Mouse (Mus musculus) stomach, postnatal 0 days (tissue): ENCODE measurements at regions not wholly inside any gene's neighbourhood (a gene's known extent, or its start where the extent isn't known, plus 50 kb on each side); places are given as distances from the start of the nearest gene placed in this dataset.

Experiments used
- ATAC-seq: fragments of 200-750 bp; cut with Nextera tagmentation; 2 replicates; pipeline ENCODE4 v1.8.0; 2017; ENCODE audit not compliant: low FRiP score, low TSS enrichment
- DNase-seq: peaks from one replicate; pipeline ENCODE4 v3.0.0-alpha.2; 2016; ENCODE audit warnings: low spot score
- H3K27ac ChIP-seq: fragments of 300-500 bp; sonication (generic); replicated peaks from 2 replicates; pipeline ENCODE4 v1.5.1; 2014; ENCODE audit warnings: mild to moderate bottlenecking, control low read depth
- H3K27me3 ChIP-seq: fragments of 300-500 bp; sonication (generic); 2 replicates; pipeline ENCODE4 v1.6.1; 2014; ENCODE audit warnings: low read length; ENCODE audit not compliant: control insufficient read depth, insufficient read depth
- H3K36me3 ChIP-seq: fragments of 300-500 bp; sonication (generic); 2 replicates; pipeline ENCODE4 v1.6.1; 2014; ENCODE audit warnings: low read length, mixed read lengths; ENCODE audit not compliant: control insufficient read depth, insufficient read depth
- H3K4me1 ChIP-seq: fragments of 300-500 bp; sonication (generic); replicated peaks from 2 replicates; pipeline ENCODE4 v1.6.1; 2014; ENCODE audit warnings: antibody characterized with exemption; ENCODE audit not compliant: control insufficient read depth, insufficient read depth
- H3K4me2 ChIP-seq: fragments of 300-500 bp; sonication (generic); replicated peaks from 2 replicates; pipeline ENCODE4 v1.6.1; 2014; ENCODE audit warnings: low read depth, mild to moderate bottlenecking, control low read depth, moderate library complexity
- H3K4me3 ChIP-seq: fragments of 300-500 bp; sonication (generic); 2 replicates; pipeline ENCODE4 v1.5.1; 2014; ENCODE audit warnings: low read depth, low read length, control low read depth
- H3K9ac ChIP-seq: fragments of 300-500 bp; sonication (generic); 2 replicates; pipeline ENCODE4 v1.6.1; 2014; ENCODE audit warnings: mild to moderate bottlenecking, low read length, control low read depth, mixed read lengths
- H3K9me3 ChIP-seq: fragments of 300-500 bp; sonication (generic); 2 replicates; pipeline ENCODE4 v1.6.1; 2016; ENCODE audit warnings: low read length; ENCODE audit not compliant: control insufficient read depth
- CTCF ChIP-seq: IDR thresholded peaks from 2 replicates; pipeline ENCODE4 v1.5.1; 2016; ENCODE audit warnings: antibody characterized with exemption, low read depth, mild to moderate bottlenecking, moderate library complexity
- EP300 ChIP-seq: optimal IDR thresholded peaks from 2 replicates; pipeline ENCODE3; 2016; ENCODE audit warnings: antibody characterized with exemption
- WGBS: fragments of 180-500 bp; shearing (Covaris S2); extraction: QIAGEN DNeasy Blood & Tissue Kit; methylation state at CpG from one replicate; pipeline ENCODE4 v1.1.7; 2014; 5-methylcytosine and 5-hydroxymethylcytosine counted together

DNA sequence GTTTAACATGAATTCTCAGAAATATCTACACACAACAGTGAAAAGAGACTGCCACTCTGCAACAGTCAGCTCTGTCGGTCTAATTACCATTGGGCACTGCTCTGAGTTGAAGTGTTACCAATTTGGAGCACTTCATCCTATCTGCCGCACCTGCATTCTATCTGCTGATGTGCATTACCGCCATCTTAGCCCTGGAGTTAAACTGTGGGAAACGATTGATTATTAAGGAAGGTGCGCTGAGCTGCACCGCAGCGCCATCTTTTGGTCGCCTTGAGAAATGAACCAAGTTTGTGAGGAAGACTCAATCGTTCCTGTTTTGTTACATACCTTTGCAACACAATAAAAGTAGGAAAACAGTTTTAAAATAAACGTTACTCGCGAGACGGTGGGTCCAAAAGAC lies 110.5 kb downstream of the Rergl start:
- Histone ChIP-seq H3K36me3 (no peaks in the 10 kb centered on the region), H3K4me1 (no peaks in the 10 kb centered on the region), H3K27me3 (no peaks in the 10 kb centered on the region), H3K4me2 (no peak overlapping the region), H3K27ac (no peak overlapping the region), H3K9ac (no peak overlapping the region), H3K9me3 (no peaks in the 10 kb centered on the region), H3K4me3 (no peak overlapping the region)
- 3% methylated on average over 13 of the region's 13 CpGs for WGBS
- TF ChIP-seq EP300 (no peak), CTCF (peak; percentile 75)
- no peak for ATAC-seq
- peak; percentile 42 for DNase-seq

DNA sequence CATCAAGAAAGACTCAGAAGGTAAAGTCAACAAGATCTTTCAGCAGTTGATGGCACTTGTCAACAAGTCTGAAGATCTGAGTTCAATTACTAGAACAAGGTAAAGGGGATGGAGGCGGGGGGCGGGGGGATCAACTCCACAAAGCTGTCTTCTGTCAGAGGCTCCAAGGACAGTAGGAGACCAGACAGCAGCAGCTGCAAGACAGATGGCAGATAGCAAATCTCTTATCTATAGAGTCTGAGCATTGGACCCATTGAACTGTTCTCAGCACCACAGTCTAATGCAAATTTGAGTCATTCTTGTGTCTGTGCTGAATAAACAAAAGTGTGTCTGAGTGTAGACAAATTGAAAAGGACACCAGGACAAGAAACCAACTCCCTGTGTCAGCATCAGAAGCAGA lies 150.8 kb downstream of the Rergl start:
- WGBS, result 89% methylated on average over 2 of the region's 2 CpGs
- H3K9ac ChIP-seq, result no peak overlapping the region
- TF ChIP-seq EP300 (no peak), CTCF (no peak)
- DNase-seq (no peak), ATAC-seq (no peak)
- no peak overlapping the region for H3K4me2 ChIP-seq
- H3K4me3 ChIP-seq, result no peak overlapping the region
- H3K4me1 ChIP-seq, result no peaks in the 10 kb centered on the region
- H3K27ac ChIP-seq, result no peak overlapping the region
- H3K27me3 ChIP-seq, result no peaks in the 10 kb centered on the region
- no peaks in the 10 kb centered on the region for H3K36me3 ChIP-seq
- no peaks in the 10 kb centered on the region for H3K9me3 ChIP-seq

DNA sequence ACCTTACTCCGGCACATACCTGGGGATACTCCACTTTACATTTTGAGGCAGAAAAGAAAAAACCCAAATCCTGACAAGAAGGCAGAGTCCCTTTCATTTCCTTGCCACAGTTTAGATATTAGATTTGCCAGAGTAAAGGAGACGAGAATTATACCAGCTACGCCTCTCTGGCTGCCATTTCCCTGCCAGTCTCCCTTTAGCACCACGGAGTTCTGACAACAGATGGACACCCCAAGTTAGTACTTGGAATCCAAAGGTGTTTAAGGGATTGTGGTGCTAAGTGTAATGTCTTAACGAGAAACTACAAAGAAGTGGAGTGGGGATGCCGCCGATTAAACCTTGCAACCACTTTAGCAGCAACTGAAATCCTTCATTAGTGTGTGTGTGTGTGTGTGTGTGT lies 176.6 kb downstream of the Rergl start:
- no peak for ATAC-seq
- no peak for TF ChIP-seq EP300
- no peak for TF ChIP-seq CTCF
- 86% methylated on average over 7 of the region's 7 CpGs for WGBS

DNA sequence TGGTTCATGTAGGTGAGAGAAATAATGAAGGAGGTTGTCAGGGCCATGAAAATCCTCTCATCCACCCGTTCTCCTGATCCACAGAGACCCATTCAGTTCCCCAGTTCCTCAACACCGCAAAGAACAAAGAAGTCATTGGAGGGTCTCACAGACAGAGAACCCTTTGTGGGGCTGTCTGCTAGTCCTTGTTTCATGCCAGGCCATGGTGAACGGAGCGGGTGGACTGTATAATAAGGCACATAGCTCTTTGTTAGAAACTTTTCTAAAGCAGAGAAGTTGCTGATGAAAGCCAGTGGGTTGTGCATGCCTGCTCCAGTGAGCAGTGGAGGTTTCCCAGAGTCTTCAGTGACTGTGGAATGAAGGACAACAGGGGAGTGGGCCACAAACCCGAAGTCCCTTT lies 194.1 kb downstream of the Rergl start:
- H3K4me2 ChIP-seq, result no peak overlapping the region
- H3K36me3 ChIP-seq, result no peaks in the 10 kb centered on the region
- no peak overlapping the region for H3K9ac ChIP-seq
- H3K27me3 ChIP-seq, result no peaks in the 10 kb centered on the region
- H3K27ac ChIP-seq, result no peak overlapping the region
- TF ChIP-seq CTCF, result no peak
- no peak for TF ChIP-seq EP300
- ATAC-seq (no peak), DNase-seq (no peak)
- H3K9me3 ChIP-seq, result no peaks in the 10 kb centered on the region
- 80% methylated on average over 5 of the region's 5 CpGs for WGBS
- no peaks in the 10 kb centered on the region for H3K4me1 ChIP-seq
- no peak overlapping the region for H3K4me3 ChIP-seq

More for the DNA sequence above, 176.6 kb downstream of the Rergl start:
- H3K4me1 ChIP-seq, result no peaks in the 10 kb centered on the region
- no peaks in the 10 kb centered on the region for H3K36me3 ChIP-seq
- no peak overlapping the region for H3K27ac ChIP-seq
- no peak overlapping the region for H3K4me3 ChIP-seq
- no peak overlapping the region for H3K4me2 ChIP-seq
- no peak overlapping the region for H3K9ac ChIP-seq
- DNase-seq, result no peak
- no peaks in the 10 kb centered on the region for H3K27me3 ChIP-seq
- no peaks in the 10 kb centered on the region for H3K9me3 ChIP-seq

DNA sequence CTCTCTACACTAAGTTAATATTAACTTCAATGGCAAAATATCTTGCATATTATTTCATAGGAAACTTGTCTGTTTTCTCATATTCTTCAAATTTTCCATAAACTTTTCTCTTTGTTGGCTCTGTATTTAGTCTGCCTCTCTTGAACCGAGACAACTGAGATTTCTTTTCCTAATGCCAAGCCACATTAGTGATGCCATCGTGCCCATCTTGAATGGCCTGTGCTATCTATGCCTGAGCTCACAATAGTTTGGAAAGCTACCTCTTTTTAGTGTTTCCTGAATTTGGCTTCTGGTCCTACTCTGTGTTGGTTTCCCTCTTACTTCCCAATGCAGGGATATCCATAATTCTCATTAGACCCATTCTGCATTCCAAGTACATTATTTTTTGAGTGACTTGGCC lies 197.5 kb downstream of the Rergl start:
- H3K9me3 ChIP-seq, result no peaks in the 10 kb centered on the region
- no peaks in the 10 kb centered on the region for H3K36me3 ChIP-seq
- no peak for ATAC-seq
- no peaks in the 10 kb centered on the region for H3K4me1 ChIP-seq
- H3K27me3 ChIP-seq, result no peaks in the 10 kb centered on the region
- H3K4me2 ChIP-seq, result no peak overlapping the region
- no peak overlapping the region for H3K9ac ChIP-seq
- TF ChIP-seq EP300, result no peak
- TF ChIP-seq CTCF, result no peak
- H3K4me3 ChIP-seq, result no peak overlapping the region
- no peak for DNase-seq
- 75% methylated on average over 2 of the region's 2 CpGs for WGBS
- no peak overlapping the region for H3K27ac ChIP-seq

DNA sequence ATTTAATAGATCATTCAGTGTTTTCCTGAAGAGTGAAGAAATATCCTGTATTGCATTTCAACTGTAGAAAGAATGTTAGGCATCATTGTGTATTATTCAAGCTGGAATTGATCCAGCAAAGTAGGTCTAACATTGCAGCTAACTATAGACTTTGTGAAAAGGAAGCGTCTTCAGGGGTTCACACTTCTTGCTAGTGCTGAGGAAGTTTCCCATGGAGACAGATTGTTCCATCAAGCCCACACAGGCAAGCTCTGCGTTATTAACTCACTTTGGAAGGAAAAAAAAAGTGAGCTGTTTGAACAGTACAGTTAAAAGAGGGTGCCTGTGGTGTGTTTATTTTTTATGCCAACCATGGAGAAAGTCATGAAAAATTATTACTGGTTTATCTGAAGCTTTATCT lies 206.1 kb downstream of the Rergl start:
- DNase-seq (no peak), ATAC-seq (no peak)
- Histone ChIP-seq H3K4me2 (no peak overlapping the region), H3K36me3 (no peaks in the 10 kb centered on the region), H3K4me3 (no peak overlapping the region), H3K9me3 (no peaks in the 10 kb centered on the region), H3K4me1 (no peaks in the 10 kb centered on the region), H3K27me3 (no peaks in the 10 kb centered on the region), H3K27ac (no peak overlapping the region), H3K9ac (no peak overlapping the region)
- no peak for TF ChIP-seq CTCF
- no peak for TF ChIP-seq EP300
- WGBS, result 41% methylated on average over 2 of the region's 2 CpGs
